Comparison of ENCODE assay signal across 9 mouse cellular contexts in the genomic region with DNA sequence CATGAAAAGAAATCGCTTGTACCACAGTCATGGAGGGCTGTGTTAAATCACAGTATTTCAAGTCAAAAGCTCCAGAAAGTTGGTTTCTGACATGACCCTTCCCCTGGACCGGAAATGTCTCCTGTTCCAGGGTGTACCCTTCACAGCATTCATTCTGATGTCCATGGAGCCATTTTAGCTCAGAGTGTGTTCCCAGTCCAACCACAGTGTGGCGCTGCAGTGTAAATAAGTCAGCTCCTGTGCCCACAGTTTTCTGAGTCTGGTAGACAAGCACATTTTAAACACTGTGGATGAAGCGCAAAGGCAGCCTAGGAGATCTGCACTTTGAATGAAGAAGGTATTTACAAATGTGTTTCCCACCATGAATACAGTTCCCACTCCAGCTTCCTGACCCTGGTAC.
A peak's percentile ranks its signal among the peaks of the same experiment; 100 is the strongest.
DNase-seq lines count a peak whose midpoint lies in the region; TF ChIP-seq lines count a peak whose summit lies in the region.
"Had no signal": no experiment of that assay in that cellular context is flagged by ENCODE, and none has a peak within 500 bp of the region (broad histone marks: within the 10 kb centered on the region; RNA-seq: fewer than 3 reads in every experiment).

No protein-coding gene starts in this region.

- intact Hi-C loops in gastrocnemius, adult 2 months (cut with DNase I), result no loop called here
- intact Hi-C loops in gastrocnemius, postnatal 36 days (cut with DNase I), result no loop called here
- intact Hi-C loops in left cerebral cortex, postnatal 36 days (cut with DNase I), result no loop called here
- intact Hi-C loops in heart, postnatal 25 days (cut with DNase I), result no loop called here

- no peak overlapping the region for H3K27ac ChIP-seq in gastrocnemius, adult 2 months
- no peak overlapping the region for H3K27ac ChIP-seq in embryonic facial prominence, embryonic 10.5 days (replicated peaks)
- H3K27ac ChIP-seq: heart, embryonic 15.5 days had no signal

- peak; percentile 49 for TF ChIP-seq CTCF in gastrocnemius, adult 2 months (IDR thresholded peaks at IDR 0.05)

- DNase-seq in gastrocnemius, adult 2 months, result peak; percentile 19
- DNase-seq in gastrocnemius, postnatal 36 days, result no peak
- DNase-seq in MEL-GATA-1-ER (ENCODE audit: extremely low read depth, low read depth), result peak; percentile 32
- DNase-seq in embryonic facial prominence, embryonic 10.5 days (ENCODE audit: low spot score), result peak; percentile 74
- DNase-seq in kidney, adult 18-20 months, result peak; percentile 9
- DNase-seq in left cerebral cortex, postnatal 36 days (ENCODE audit: low spot score in 2 of 2), result peak; percentile 41 to 60
- DNase-seq in right cerebral cortex, postnatal 10 days (ENCODE audit: low spot score in 2 of 2), result peak; percentile 73 to 79
- no peak for DNase-seq in heart, postnatal 25 days (ENCODE audit: low spot score)

- H3K9me3 ChIP-seq in embryonic facial prominence, embryonic 10.5 days, result no peaks in the 10 kb centered on the region
- H3K9me3 ChIP-seq: heart, embryonic 15.5 days had no signal

- no peaks in the 10 kb centered on the region for H3K36me3 ChIP-seq in embryonic facial prominence, embryonic 10.5 days (replicated peaks)
- H3K36me3 ChIP-seq: heart, embryonic 15.5 days had no signal

- 47% methylated on average over 4 of the region's 4 CpGs for WGBS in embryonic facial prominence, embryonic 10.5 days

- no peak overlapping the region for H3K4me3 ChIP-seq in gastrocnemius, adult 2 months
- H3K4me3 ChIP-seq in embryonic facial prominence, embryonic 10.5 days, result no peak overlapping the region
- H3K4me3 ChIP-seq: heart, embryonic 15.5 days had no signal

- no peaks in the 10 kb centered on the region for H3K27me3 ChIP-seq in embryonic facial prominence, embryonic 10.5 days (replicated peaks; ENCODE audit: low read depth, poor library complexity, severe bottlenecking)
- H3K27me3 ChIP-seq: heart, embryonic 15.5 days had no signal

- 0 out of 2 replicates have a peak, but pooled peaks cover 5% of the 10 kb centered on the region for H3K4me1 ChIP-seq in embryonic facial prominence, embryonic 10.5 days

Comparison
In these comparisons a context has a peak if more than half of its experiments do, and no peak if none do; other contexts are left out.
1. DNase-seq: peak in gastrocnemius, adult 2 months (single experiment), MEL-GATA-1-ER (single experiment), embryonic facial prominence, embryonic 10.5 days (single experiment), kidney, adult 18-20 months (single experiment), left cerebral cortex, postnatal 36 days (2 of 2) and right cerebral cortex, postnatal 10 days (2 of 2); none in gastrocnemius, postnatal 36 days (0 of 2) and heart, postnatal 25 days (single experiment).